Mouse (Mus musculus): ENCODE data around the gene Icos. TPM values are rescaled to one million over a fixed set of nuclear protein-coding genes. Genes with fewer than 3 reads are reported as not detected.

Icos gene
- not detected in 2 replicates for polyA plus RNA-seq (2014; fragmentation: Nextera tagmentation; extraction: Ambion mirVana)

DNA sequence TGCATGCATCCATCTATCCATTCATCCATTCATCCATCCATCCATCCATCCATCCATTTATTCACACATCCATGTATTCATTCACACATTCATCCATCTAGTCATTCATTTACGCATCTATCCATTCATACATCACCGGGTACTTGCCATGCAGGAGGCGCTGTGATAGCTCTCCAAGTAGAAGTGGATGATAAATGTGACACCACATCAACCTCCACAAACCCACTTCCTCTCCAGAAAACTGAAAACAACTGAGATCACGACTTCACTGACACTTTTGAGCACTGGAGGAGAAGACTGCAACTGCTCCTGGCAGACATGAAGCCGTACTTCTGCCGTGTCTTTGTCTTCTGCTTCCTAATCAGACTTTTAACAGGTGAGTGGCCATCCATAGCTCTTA lies at the start of gene Icos:
Gene Icos (plus strand): TSS at position 287 of the 400 bp plus-strand sequence.
- no peak within 1 kb of the TSS for H3K27ac ChIP-seq (ENCODE audit: low read depth, low read length)
- H3K27me3 ChIP-seq (ENCODE audit: control insufficient read depth, insufficient read depth, low read length), result no peaks in the 10 kb centered on the region
- H3K4me2 ChIP-seq (ENCODE audit: low read depth, low read length, severe bottlenecking), result no peak within 1 kb of the TSS
- ATAC-seq (replicated peaks; ENCODE audit: low FRiP score) (no peak), DNase-seq (ENCODE audit: low spot score) (no peak)
- H3K4me3 ChIP-seq (ENCODE audit: low read depth, low read length), result no peak within 1 kb of the TSS
- H3K9me3 ChIP-seq (ENCODE audit: control insufficient read depth, low read length), result no peaks in the 10 kb centered on the region
- no peaks in the 10 kb centered on the region for H3K36me3 ChIP-seq (ENCODE audit: control insufficient read depth, insufficient read depth, low read length)
- WGBS, result 88% methylated on average over 6 of the region's 6 CpGs
- no peaks in the 10 kb centered on the region for H3K4me1 ChIP-seq (replicated peaks; ENCODE audit: control insufficient read depth, insufficient read depth, low read length)
- H3K9ac ChIP-seq (ENCODE audit: low read length), result no peak within 1 kb of the TSS

DNA sequence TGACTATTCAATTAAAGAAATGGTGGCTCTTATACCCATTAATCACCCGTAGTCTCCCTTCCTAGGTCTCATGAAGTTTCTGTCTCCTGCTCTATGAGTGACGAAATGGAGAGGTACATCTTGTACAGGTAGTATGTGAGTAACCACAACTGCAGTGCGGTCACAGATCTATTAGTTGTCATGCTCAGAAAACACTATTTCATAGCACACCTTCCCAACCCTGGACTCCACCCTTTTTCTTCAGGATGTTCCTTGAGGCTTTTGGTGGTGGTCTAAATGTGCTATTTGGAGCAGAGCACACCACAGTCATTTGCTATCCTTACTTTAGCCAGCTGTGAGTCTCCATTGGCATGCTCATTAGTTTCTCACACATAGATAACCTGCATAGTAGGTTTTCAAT lies 48.7 kb upstream of the Icos start:
- Histone ChIP-seq H3K27me3 (ENCODE audit: control insufficient read depth, insufficient read depth, low read length) (no peaks in the 10 kb centered on the region), H3K9me3 (ENCODE audit: control insufficient read depth, low read length) (no peaks in the 10 kb centered on the region), H3K4me2 (ENCODE audit: low read depth, low read length, severe bottlenecking) (no peak overlapping the region), H3K4me3 (ENCODE audit: low read depth, low read length) (no peak overlapping the region), H3K4me1 (replicated peaks; ENCODE audit: control insufficient read depth, insufficient read depth, low read length) (no peaks in the 10 kb centered on the region), H3K27ac (ENCODE audit: low read depth, low read length) (no peak overlapping the region), H3K36me3 (ENCODE audit: control insufficient read depth, insufficient read depth, low read length) (no peaks in the 10 kb centered on the region), H3K9ac (ENCODE audit: low read length) (no peak overlapping the region)
- WGBS, result 93% methylated on average over 3 of the region's 3 CpGs
- no peak for ATAC-seq (replicated peaks; ENCODE audit: low FRiP score)
- no peak for DNase-seq (ENCODE audit: low spot score)

DNA sequence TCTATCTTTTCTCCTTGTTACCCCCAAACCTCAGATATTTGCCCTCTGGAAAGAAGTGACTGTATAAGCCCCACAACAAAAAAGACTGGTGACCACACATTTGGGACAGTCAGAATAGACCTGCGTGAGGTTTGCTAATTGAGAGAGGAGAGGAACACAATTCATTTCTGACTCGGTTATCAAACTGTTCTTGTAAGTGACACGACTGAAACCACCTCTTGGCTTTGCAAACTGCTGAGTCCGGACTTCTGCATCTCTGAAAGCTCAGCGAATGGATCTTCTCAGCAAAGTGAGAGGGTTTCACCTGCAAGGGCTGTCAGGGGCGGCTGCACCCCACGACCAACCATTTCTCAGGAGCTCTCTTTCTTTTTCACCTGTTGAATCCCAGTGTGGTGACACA lies 47.3 kb upstream of the Icos start:
- Histone ChIP-seq H3K9me3 (ENCODE audit: control insufficient read depth, low read length) (no peaks in the 10 kb centered on the region), H3K27me3 (ENCODE audit: control insufficient read depth, insufficient read depth, low read length) (no peaks in the 10 kb centered on the region), H3K27ac (ENCODE audit: low read depth, low read length) (no peak overlapping the region), H3K4me1 (replicated peaks; ENCODE audit: control insufficient read depth, insufficient read depth, low read length) (no peaks in the 10 kb centered on the region), H3K36me3 (ENCODE audit: control insufficient read depth, insufficient read depth, low read length) (no peaks in the 10 kb centered on the region), H3K9ac (ENCODE audit: low read length) (no peak overlapping the region), H3K4me2 (ENCODE audit: low read depth, low read length, severe bottlenecking) (no peak overlapping the region), H3K4me3 (ENCODE audit: low read depth, low read length) (no peak overlapping the region)
- ATAC-seq (replicated peaks; ENCODE audit: low FRiP score) (no peak), DNase-seq (ENCODE audit: low spot score) (no peak)
- WGBS, result 85% methylated on average over 7 of the region's 7 CpGs

DNA sequence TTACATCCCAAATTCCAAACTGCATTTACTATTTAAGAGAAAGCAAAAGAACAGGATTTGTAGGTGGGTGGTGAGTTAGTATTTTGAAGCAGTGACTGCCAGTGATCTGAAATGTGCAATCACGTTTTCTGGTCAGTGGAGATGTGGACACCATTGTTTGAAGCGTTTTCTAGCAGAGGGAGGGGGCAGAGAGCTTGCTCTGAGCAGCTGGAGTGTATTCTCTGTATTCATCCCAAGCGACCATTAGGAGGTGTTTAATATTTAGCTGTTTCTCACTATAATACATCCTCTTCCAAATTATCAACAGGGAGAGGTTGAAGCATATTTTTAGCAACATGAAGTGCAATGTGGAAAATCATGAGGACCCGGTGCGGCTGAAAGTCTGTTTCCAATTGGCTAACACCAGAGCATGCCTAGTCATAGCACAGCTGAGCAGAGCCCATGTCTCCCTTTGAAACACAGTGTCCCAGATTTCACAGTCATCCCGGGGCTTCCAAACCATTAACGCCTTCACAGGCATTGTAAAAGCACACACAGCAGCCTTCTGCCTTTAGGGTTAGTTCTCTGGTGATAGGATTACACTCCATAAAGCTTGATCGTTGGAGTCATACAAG lies 41.7 kb upstream of the Icos start:
- Histone ChIP-seq H3K4me3 (ENCODE audit: low read depth, low read length) (no peak overlapping the region), H3K4me1 (replicated peaks; ENCODE audit: control insufficient read depth, insufficient read depth, low read length) (no peaks in the 10 kb centered on the region), H3K9me3 (ENCODE audit: control insufficient read depth, low read length) (no peaks in the 10 kb centered on the region), H3K4me2 (ENCODE audit: low read depth, low read length, severe bottlenecking) (no peak overlapping the region), H3K27ac (ENCODE audit: low read depth, low read length) (no peak overlapping the region), H3K9ac (ENCODE audit: low read length) (no peak overlapping the region), H3K27me3 (ENCODE audit: control insufficient read depth, insufficient read depth, low read length) (no peaks in the 10 kb centered on the region), H3K36me3 (ENCODE audit: control insufficient read depth, insufficient read depth, low read length) (no peaks in the 10 kb centered on the region)
- ATAC-seq (replicated peaks; ENCODE audit: low FRiP score) (0 out of 2 replicates have a peak, but pooled peaks have one; percentile 30), DNase-seq (ENCODE audit: low spot score) (no peak)
- WGBS, result 53% methylated on average over 8 of the region's 8 CpGs

DNA sequence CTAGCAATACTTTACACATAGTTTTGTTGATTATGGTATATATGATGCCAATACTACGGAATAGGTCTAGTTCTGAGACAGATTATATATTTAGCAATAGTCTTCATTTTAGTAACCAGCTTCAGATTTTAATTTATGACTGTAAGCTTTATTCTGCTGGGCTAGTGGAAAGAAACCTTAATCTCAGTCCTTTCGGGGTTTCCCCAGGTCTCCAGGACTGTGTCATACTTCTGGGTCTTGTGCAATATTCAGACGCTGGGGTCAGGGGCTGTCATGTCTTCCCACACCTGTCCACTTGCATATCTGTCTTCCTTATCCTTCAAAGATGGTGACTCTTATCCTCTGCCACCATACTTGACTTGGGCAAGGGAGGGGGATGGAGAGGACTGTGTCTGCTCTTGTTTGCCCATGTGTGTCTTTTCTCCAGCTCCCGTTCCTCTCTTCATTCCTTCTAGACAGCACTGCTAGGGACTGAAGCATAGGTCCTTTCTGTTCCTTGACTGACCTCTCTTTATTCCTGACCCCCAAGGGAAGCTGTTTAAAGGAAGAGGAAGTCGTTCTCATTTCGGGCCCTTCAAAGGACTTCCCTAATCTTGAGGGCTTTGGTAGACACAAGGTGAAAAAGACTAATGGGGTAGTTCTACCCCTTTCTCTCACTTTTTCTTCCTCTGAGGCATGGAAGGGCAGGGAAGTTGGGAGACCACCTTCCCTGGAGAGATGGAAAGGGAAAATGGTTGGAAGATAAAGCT lies 40.6 kb upstream of the Icos start:
- no peak for DNase-seq (ENCODE audit: low spot score)
- no peaks in the 10 kb centered on the region for H3K36me3 ChIP-seq (ENCODE audit: control insufficient read depth, insufficient read depth, low read length)
- no peak overlapping the region for H3K4me2 ChIP-seq (ENCODE audit: low read depth, low read length, severe bottlenecking)
- H3K9ac ChIP-seq (ENCODE audit: low read length), result no peak overlapping the region
- no peaks in the 10 kb centered on the region for H3K27me3 ChIP-seq (ENCODE audit: control insufficient read depth, insufficient read depth, low read length)
- 86% methylated on average over 6 of the region's 6 CpGs for WGBS
- no peak overlapping the region for H3K27ac ChIP-seq (ENCODE audit: low read depth, low read length)
- no peak for ATAC-seq (replicated peaks; ENCODE audit: low FRiP score)
- H3K4me1 ChIP-seq (replicated peaks; ENCODE audit: control insufficient read depth, insufficient read depth, low read length), result no peaks in the 10 kb centered on the region
- no peak overlapping the region for H3K4me3 ChIP-seq (ENCODE audit: low read depth, low read length)
- H3K9me3 ChIP-seq (ENCODE audit: control insufficient read depth, low read length), result no peaks in the 10 kb centered on the region

GRCm38 (mm10) chr1:60938256-60938655 lies 39.5 kb upstream of the Icos start:
- H3K36me3 ChIP-seq (ENCODE audit: control insufficient read depth, insufficient read depth, low read length), result no peaks in the 10 kb centered on the region
- no peak for DNase-seq (ENCODE audit: low spot score)
- ATAC-seq (replicated peaks; ENCODE audit: low FRiP score), result no peak

GRCm38 (mm10) chr1:60938974-60939373 lies 38.8 kb upstream of the Icos start:
- 82% methylated on average over 5 of the region's 5 CpGs for WGBS
- no peaks in the 10 kb centered on the region for H3K9me3 ChIP-seq (ENCODE audit: control insufficient read depth, low read length)
- DNase-seq (ENCODE audit: low spot score) (no peak), ATAC-seq (replicated peaks; ENCODE audit: low FRiP score) (no peak)
- H3K4me1 ChIP-seq (replicated peaks; ENCODE audit: control insufficient read depth, insufficient read depth, low read length), result no peaks in the 10 kb centered on the region
- H3K4me3 ChIP-seq (ENCODE audit: low read depth, low read length), result no peak overlapping the region
- H3K27me3 ChIP-seq (ENCODE audit: control insufficient read depth, insufficient read depth, low read length), result no peaks in the 10 kb centered on the region
- no peak overlapping the region for H3K4me2 ChIP-seq (ENCODE audit: low read depth, low read length, severe bottlenecking)
- H3K36me3 ChIP-seq (ENCODE audit: control insufficient read depth, insufficient read depth, low read length), result no peaks in the 10 kb centered on the region
- H3K27ac ChIP-seq (ENCODE audit: low read depth, low read length), result no peak overlapping the region
- H3K9ac ChIP-seq (ENCODE audit: low read length), result no peak overlapping the region

More at GRCm38 (mm10) chr1:60938256-60938655, 39.5 kb upstream of the Icos start:
- H3K9me3 ChIP-seq (ENCODE audit: control insufficient read depth, low read length), result no peaks in the 10 kb centered on the region
- H3K9ac ChIP-seq (ENCODE audit: low read length), result no peak overlapping the region
- H3K4me1 ChIP-seq (replicated peaks; ENCODE audit: control insufficient read depth, insufficient read depth, low read length), result no peaks in the 10 kb centered on the region
- H3K4me2 ChIP-seq (ENCODE audit: low read depth, low read length, severe bottlenecking), result no peak overlapping the region
- H3K4me3 ChIP-seq (ENCODE audit: low read depth, low read length), result no peak overlapping the region
- no peaks in the 10 kb centered on the region for H3K27me3 ChIP-seq (ENCODE audit: control insufficient read depth, insufficient read depth, low read length)
- no peak overlapping the region for H3K27ac ChIP-seq (ENCODE audit: low read depth, low read length)
- WGBS, result 78% methylated on average over 2 of the region's 2 CpGs

DNA sequence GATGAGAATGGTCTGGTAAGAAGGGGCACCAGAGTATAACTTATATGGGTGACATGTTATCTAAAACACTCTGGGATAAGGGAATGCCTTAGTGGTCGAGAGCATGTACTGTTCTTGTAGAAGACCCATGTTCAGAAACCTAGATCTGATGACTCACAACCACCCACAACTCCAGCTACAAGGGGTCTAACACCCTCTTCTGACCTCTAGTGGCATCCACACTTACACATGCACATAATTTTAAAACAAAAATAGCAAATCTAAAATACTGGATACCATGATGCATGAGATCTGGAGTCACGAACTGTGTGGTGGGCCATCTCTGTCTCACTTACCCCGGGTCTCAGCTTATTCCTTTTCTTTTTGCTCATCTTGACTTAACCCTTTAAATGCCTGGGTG lies 37.7 kb upstream of the Icos start:
- Histone ChIP-seq H3K27ac (ENCODE audit: low read depth, low read length) (no peak overlapping the region), H3K4me1 (replicated peaks; ENCODE audit: control insufficient read depth, insufficient read depth, low read length) (no peaks in the 10 kb centered on the region), H3K36me3 (ENCODE audit: control insufficient read depth, insufficient read depth, low read length) (no peaks in the 10 kb centered on the region), H3K4me3 (ENCODE audit: low read depth, low read length) (no peak overlapping the region), H3K27me3 (ENCODE audit: control insufficient read depth, insufficient read depth, low read length) (no peaks in the 10 kb centered on the region), H3K9me3 (ENCODE audit: control insufficient read depth, low read length) (no peaks in the 10 kb centered on the region), H3K4me2 (ENCODE audit: low read depth, low read length, severe bottlenecking) (no peak overlapping the region), H3K9ac (ENCODE audit: low read length) (no peak overlapping the region)
- no peak for ATAC-seq (replicated peaks; ENCODE audit: low FRiP score)
- WGBS, result 82% methylated on average over 3 of the region's 3 CpGs
- DNase-seq (ENCODE audit: low spot score), result no peak

GRCm38 (mm10) chr1:60940620-60941019 lies 37.1 kb upstream of the Icos start:
- Histone ChIP-seq H3K9me3 (ENCODE audit: control insufficient read depth, low read length) (no peaks in the 10 kb centered on the region), H3K27me3 (ENCODE audit: control insufficient read depth, insufficient read depth, low read length) (no peaks in the 10 kb centered on the region), H3K4me1 (replicated peaks; ENCODE audit: control insufficient read depth, insufficient read depth, low read length) (no peaks in the 10 kb centered on the region), H3K4me2 (ENCODE audit: low read depth, low read length, severe bottlenecking) (no peak overlapping the region), H3K36me3 (ENCODE audit: control insufficient read depth, insufficient read depth, low read length) (no peaks in the 10 kb centered on the region), H3K4me3 (ENCODE audit: low read depth, low read length) (no peak overlapping the region), H3K27ac (ENCODE audit: low read depth, low read length) (no peak overlapping the region), H3K9ac (ENCODE audit: low read length) (no peak overlapping the region)
- DNase-seq (ENCODE audit: low spot score) (no peak), ATAC-seq (replicated peaks; ENCODE audit: low FRiP score) (no peak)
- WGBS, result 91% methylated on average over 1 of the region's 1 CpGs

Data from forebrain, embryonic 11.5 days (tissue).